Mouse (Mus musculus) bone marrow macrophage, adult 2 months (primary cell): ENCODE data around the gene BC025920. TPM values are rescaled to one million over a fixed set of nuclear protein-coding genes. Genes with fewer than 3 reads are reported as not detected.

ENCODE experiments used
- H3K27ac ChIP-seq: 2 replicates; pipeline ENCODE4 v1.5.1; 2012; ENCODE audit warnings: low read depth, low read length; ENCODE audit not compliant: insufficient read depth
- H3K4me1 ChIP-seq: 2 replicates; pipeline ENCODE4 v1.6.1; 2012; ENCODE audit warnings: low read length; ENCODE audit not compliant: control insufficient read depth, insufficient read depth
- H3K4me3 ChIP-seq: 2 replicates; pipeline ENCODE4 v1.5.1; 2012; ENCODE audit warnings: mild to moderate bottlenecking, low read length, moderate library complexity; ENCODE audit not compliant: insufficient read depth
- CTCF ChIP-seq: IDR thresholded peaks from 2 replicates; pipeline ENCODE4 v1.5.1; 2012; ENCODE audit warnings: low read depth, mild to moderate bottlenecking, low read length, moderate library complexity
- POLR2A ChIP-seq: IDR thresholded peaks from 2 replicates; pipeline ENCODE4 v1.6.1; 2012; ENCODE audit warnings: mild to moderate bottlenecking, low read depth, low read length, borderline replicate concordance
- polyA plus RNA-seq: library from polyadenylated mRNA; stranded (reverse); fragments of >200 nt; gene quantifications from 2 replicates; pipeline ENCODE4 v1.2.4, GENCODE M21; 2012; ENCODE audit not compliant: missing spikeins, insufficient read depth, insufficient read length

BC025920 gene
- polyA plus RNA-seq, 1 experiment = 0.78 TPM

GRCm38 (mm10) chr10:81572975-81573374 is 33.1 kb upstream of the BC025920 start:
- TF ChIP-seq CTCF = no peak
- TF ChIP-seq POLR2A = no peak
- peaks cover 5% of the 10 kb centered on the region; the same call in 1 of the 2 replicates for H3K4me1 ChIP-seq
- H3K4me3 ChIP-seq = no peak overlapping the region
- H3K27ac ChIP-seq = no peak overlapping the region

GRCm38 (mm10) chr10:81574081-81575056 is 31.7 kb upstream of the BC025920 start, which contains the start of gene Tle2:
Tle2 (plus strand) TSS chr10:81574561.
- peaks cover 5% of the 10 kb centered on the region; the same call in 1 of the 2 replicates for H3K4me1 ChIP-seq
- TF ChIP-seq POLR2A = no peak
- TF ChIP-seq CTCF = no peak
- peak within 1 kb of the TSS; percentile 61 for H3K4me3 ChIP-seq
- no peak within 1 kb of the TSS for H3K27ac ChIP-seq

GRCm38 (mm10) chr10:81575208-81575631 is 30.9 kb upstream of the BC025920 start:
- Histone ChIP-seq H3K4me3 (peak overlapping the region; percentile 61), H3K27ac (no peak overlapping the region), H3K4me1 (peaks cover 5% of the 10 kb centered on the region; the same call in 1 of the 2 replicates)
- TF ChIP-seq CTCF (no peak), POLR2A (no peak)

GRCm38 (mm10) chr10:81575695-81576094 is 30.4 kb upstream of the BC025920 start:
- peak overlapping the region; percentile 61 for H3K4me3 ChIP-seq
- H3K4me1 ChIP-seq = peaks cover 5% of the 10 kb centered on the region; the same call in 1 of the 2 replicates
- TF ChIP-seq POLR2A (no peak), CTCF (no peak)
- H3K27ac ChIP-seq = no peak overlapping the region

- no peak overlapping the region for H3K4me3 ChIP-seq
- H3K27ac ChIP-seq = no peak overlapping the region
- H3K4me1 ChIP-seq = no peaks in the 10 kb centered on the region; the same call in 1 of the 2 replicates
- TF ChIP-seq POLR2A = no peak
Measured at GRCm38 (mm10) chr10:81579967-81580366, 26.1 kb upstream of the BC025920 start.

GRCm38 (mm10) chr10:81580441-81581070 is 25.5 kb upstream of the BC025920 start:
- Histone ChIP-seq H3K27ac (no peak overlapping the region), H3K4me1 (no peaks in the 10 kb centered on the region; the same call in 1 of the 2 replicates), H3K4me3 (peak overlapping the region; percentile 18; the same call in 1 of the 2 replicates)
- TF ChIP-seq CTCF = no peak
- TF ChIP-seq POLR2A = no peak

- Histone ChIP-seq H3K27ac (no peak overlapping the region), H3K4me3 (no peak overlapping the region), H3K4me1 (no peaks in the 10 kb centered on the region)
- TF ChIP-seq POLR2A (no peak), CTCF (no peak)
Measured at GRCm38 (mm10) chr10:81583347-81583746, 22.7 kb upstream of the BC025920 start.

- Histone ChIP-seq H3K4me3 (no peak overlapping the region), H3K27ac (no peak overlapping the region), H3K4me1 (no peaks in the 10 kb centered on the region)
- TF ChIP-seq CTCF (no peak), POLR2A (no peak)
Measured at GRCm38 (mm10) chr10:81588739-81589138, 17.3 kb upstream of the BC025920 start.

- H3K27ac ChIP-seq = no peak overlapping the region
- H3K4me1 ChIP-seq = no peaks in the 10 kb centered on the region
- no peak overlapping the region for H3K4me3 ChIP-seq
- TF ChIP-seq CTCF (no peak), POLR2A (no peak)
Measured at GRCm38 (mm10) chr10:81591846-81592245, 14.2 kb upstream of the BC025920 start.

- TF ChIP-seq CTCF (no peak), POLR2A (no peak)
- H3K27ac ChIP-seq = no peak overlapping the region
- H3K4me3 ChIP-seq = no peak overlapping the region
- H3K4me1 ChIP-seq = no peaks in the 10 kb centered on the region
Measured at GRCm38 (mm10) chr10:81592631-81593030, 13.4 kb upstream of the BC025920 start.
